Mouse (Mus musculus) embryonic facial prominence, embryonic 12.5 days (tissue): ENCODE measurements around the gene Jund. TPM values are rescaled to one million over a fixed set of nuclear protein-coding genes. Genes with fewer than 3 reads are reported as not detected.

ENCODE experiments used
- ATAC-seq: fragments of 200-750 bp; cut with Nextera tagmentation; 2 replicates; pipeline ENCODE4 v1.8.0; 2017; ENCODE audit not compliant: insufficient number of reproducible peaks, insufficient read depth, low FRiP score, low TSS enrichment
- H3K27ac ChIP-seq: fragments of 300-500 bp; sonication (generic); 2 replicates; pipeline ENCODE4 v1.5.1; 2016; ENCODE audit warnings: mild to moderate bottlenecking
- H3K27me3 ChIP-seq: fragments of 300-500 bp; sonication (generic); 2 replicates; pipeline ENCODE4 v1.6.1; 2016; ENCODE audit warnings: mild to moderate bottlenecking, moderate library complexity
- H3K36me3 ChIP-seq: fragments of 300-500 bp; sonication (generic); 2 replicates; pipeline ENCODE4 v1.6.1; 2016; ENCODE audit warnings: mild to moderate bottlenecking
- H3K4me1 ChIP-seq: fragments of 300-500 bp; sonication (generic); 2 replicates; pipeline ENCODE4 v1.6.1; 2016
- H3K4me2 ChIP-seq: fragments of 300-500 bp; sonication (generic); replicated peaks from 2 replicates; pipeline ENCODE4 v1.6.1; 2016; ENCODE audit warnings: mild to moderate bottlenecking, moderate library complexity
- H3K4me3 ChIP-seq: fragments of 300-500 bp; sonication (generic); 2 replicates; pipeline ENCODE4 v1.5.1; 2016; ENCODE audit warnings: mild to moderate bottlenecking
- H3K9ac ChIP-seq: fragments of 300-500 bp; sonication (generic); 2 replicates; pipeline ENCODE4 v1.6.1; 2016; ENCODE audit warnings: mild to moderate bottlenecking, moderate library complexity
- H3K9me3 ChIP-seq: fragments of 300-500 bp; sonication (generic); 2 replicates; pipeline ENCODE4 v1.6.1; 2016; ENCODE audit warnings: mild to moderate bottlenecking, moderate library complexity
- WGBS: fragments of 180-500 bp; shearing (Covaris S2); methylation state at CpG from one replicate; pipeline ENCODE4 v1.1.7; 2016; 5-methylcytosine and 5-hydroxymethylcytosine counted together
- polyA plus RNA-seq: library from polyadenylated mRNA; unstranded; fragments of >200 nt; fragmentation: Nextera tagmentation; extraction: Ambion mirVana; gene quantifications from 2 replicates; pipeline ENCODE4 v1.2.1, GENCODE M21; 2016

Jund gene
- polyA plus RNA-seq, 1 experiment from 2014 or later: 150 TPM

DNA sequence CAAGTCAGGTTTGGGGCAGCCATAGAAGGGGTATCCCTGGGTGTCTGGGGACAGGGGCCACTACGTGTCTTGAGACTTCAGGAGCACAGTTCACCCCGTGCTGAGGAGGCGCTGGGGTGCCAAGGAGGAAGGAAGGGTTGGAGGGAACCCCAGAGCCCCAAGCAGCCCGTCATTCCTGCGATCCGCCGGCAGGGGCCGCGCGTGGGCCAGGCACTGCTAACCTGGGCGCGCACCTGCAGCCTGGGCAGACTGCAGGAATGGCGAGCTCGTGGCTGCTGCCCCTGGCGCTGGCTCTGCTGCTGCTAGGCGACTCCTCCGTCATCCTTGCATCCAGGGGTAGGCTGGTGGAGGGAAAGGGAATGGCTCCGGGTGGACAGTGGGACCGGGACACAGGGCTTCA is 19.5 kb downstream of the Jund start, which contains the start of gene Gm3336:
Gm3336 (plus strand) TSS at position 247 of the 400 bp plus-strand sequence.
- Histone ChIP-seq H3K36me3 (no peaks in the 10 kb centered on the region), H3K27ac (no peak within 1 kb of the TSS), H3K9ac (no peak within 1 kb of the TSS), H3K27me3 (peaks cover 3% of the 10 kb centered on the region; the same call in 1 of the 2 replicates), H3K9me3 (no peaks in the 10 kb centered on the region), H3K4me3 (no peak within 1 kb of the TSS), H3K4me2 (no peak within 1 kb of the TSS), H3K4me1 (no peaks in the 10 kb centered on the region)
- ATAC-seq: no peak
- WGBS: 2% methylated on average over 19 of the region's 19 CpGs

DNA sequence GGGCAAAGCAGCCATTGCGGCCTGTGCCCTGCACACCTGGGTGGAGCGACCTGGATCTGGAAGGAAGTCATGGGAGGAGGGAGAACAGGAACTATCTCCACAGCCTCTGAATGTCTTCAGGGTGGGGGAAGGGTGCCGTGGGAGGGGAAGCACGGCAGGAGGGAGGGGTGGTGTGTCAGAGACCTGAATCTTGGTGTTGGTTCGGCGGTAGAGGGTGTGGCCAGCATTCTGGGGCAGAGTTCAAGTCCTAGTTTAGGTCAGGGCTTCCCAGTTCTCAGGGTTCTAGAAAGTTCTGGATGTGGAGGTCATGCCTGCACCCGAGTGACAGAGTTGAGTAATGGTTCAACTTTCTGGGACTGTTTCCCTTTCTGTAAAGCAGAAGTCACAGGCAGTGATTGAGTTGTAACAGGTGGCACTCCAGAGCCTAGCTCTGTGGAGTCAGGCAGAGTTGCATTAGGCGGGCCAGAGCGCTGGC is 21.1 kb downstream of the Jund start:
- WGBS: 64% methylated on average over 9 of the region's 9 CpGs
- no peaks in the 10 kb centered on the region for H3K9me3 ChIP-seq
- no peak overlapping the region for H3K4me3 ChIP-seq
- H3K27ac ChIP-seq: no peak overlapping the region
- no peaks in the 10 kb centered on the region for H3K36me3 ChIP-seq
- H3K9ac ChIP-seq: no peak overlapping the region
- no peak for ATAC-seq
- H3K27me3 ChIP-seq: peaks cover 3% of the 10 kb centered on the region; the same call in 1 of the 2 replicates
- no peak overlapping the region for H3K4me2 ChIP-seq
- no peaks in the 10 kb centered on the region for H3K4me1 ChIP-seq

DNA sequence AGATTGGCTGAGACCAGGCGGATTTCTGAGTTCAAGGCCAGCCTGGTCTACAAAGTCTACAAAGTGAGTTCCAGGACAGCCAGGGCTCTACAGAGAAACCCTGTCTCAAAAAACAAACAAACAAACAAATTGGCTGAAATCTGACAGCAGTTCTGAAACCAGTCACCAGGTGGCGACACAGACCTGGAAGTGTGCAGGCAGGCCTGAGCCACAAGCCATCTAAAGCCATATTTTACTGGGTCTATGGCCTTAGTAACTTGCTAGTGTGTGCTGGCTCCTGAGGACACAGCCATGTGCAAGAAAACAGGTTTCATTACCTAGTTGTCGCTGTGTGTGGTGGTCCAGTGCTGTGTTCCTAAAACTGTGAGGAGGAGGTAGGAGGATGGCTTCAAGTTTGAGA is 22.0 kb downstream of the Jund start:
- Histone ChIP-seq H3K4me1 (no peaks in the 10 kb centered on the region), H3K27me3 (peaks cover 3% of the 10 kb centered on the region; the same call in 1 of the 2 replicates), H3K36me3 (no peaks in the 10 kb centered on the region), H3K27ac (no peak overlapping the region), H3K9ac (no peak overlapping the region), H3K4me3 (no peak overlapping the region), H3K9me3 (no peaks in the 10 kb centered on the region), H3K4me2 (no peak overlapping the region)
- WGBS: 3% methylated on average over 3 of the region's 3 CpGs
- 0 out of 2 replicates have a peak, but pooled peaks have one; percentile 8 for ATAC-seq

DNA sequence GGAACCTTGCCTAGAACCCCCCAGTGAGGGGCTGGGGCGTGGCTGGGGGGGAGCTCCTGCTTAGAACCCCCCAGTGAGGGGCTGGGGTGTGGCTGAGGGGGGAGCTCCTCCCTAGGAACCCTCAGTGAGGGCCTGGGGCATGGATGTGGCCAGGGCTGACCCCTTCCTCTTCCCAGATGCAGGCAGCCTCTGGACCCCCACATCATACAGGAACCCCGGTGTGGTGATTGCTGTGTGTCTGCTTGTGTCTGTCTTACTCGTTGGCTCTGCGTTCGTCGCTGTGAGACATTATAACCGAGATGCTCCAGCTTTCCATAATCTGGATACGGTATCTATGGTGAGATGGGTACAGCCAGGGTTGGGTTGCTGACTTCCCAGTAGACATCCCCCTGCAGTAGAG is 22.9 kb downstream of the Jund start:
- Histone ChIP-seq H3K4me2 (no peak overlapping the region), H3K36me3 (no peaks in the 10 kb centered on the region), H3K4me1 (no peaks in the 10 kb centered on the region), H3K9me3 (no peaks in the 10 kb centered on the region), H3K27ac (no peak overlapping the region), H3K4me3 (no peak overlapping the region), H3K27me3 (peaks cover 4% of the 10 kb centered on the region; the same call in 1 of the 2 replicates), H3K9ac (no peak overlapping the region)
- WGBS: 86% methylated on average over 8 of the region's 8 CpGs
- no peak for ATAC-seq

DNA sequence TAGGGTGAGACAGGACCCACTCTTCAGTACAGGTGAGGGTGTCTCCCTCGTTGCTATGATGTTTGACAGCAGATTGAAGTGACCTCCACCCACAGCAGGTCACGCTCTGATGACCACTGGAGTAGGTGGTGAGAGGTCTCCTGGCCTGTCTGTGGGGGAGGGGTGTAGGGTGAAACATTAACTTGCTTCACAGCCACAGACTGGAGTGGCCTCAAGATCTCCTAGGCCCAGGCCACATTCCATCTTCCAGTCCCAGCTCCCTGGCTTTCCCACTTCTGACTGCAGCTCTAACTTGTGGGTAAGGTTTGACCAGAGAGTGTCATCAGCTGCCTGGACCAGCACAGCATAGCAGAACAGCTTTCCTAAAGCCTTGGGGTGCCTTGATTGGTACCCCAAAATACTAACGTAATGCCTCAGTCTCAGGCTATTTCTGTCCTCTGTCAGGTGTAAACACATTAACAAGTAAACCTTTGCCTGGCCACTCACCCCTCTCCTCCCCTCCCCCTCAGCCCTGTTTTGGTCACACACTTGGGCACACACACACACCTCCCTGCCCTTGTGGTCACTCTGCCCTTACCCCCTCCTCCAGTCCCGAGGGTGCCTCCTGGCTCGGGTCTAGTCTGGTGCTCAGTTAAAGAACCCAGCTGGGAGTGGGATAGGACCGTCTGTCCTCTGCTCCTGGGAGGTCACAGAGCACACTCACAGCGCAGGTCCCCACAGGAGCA is 24.9 kb downstream of the Jund start, which contains the start of gene Pde4c:
Pde4c (plus strand) TSS at position 235 of the 725 bp plus-strand sequence.
- no peaks in the 10 kb centered on the region for H3K4me1 ChIP-seq
- H3K27me3 ChIP-seq: peaks cover 18% of the 10 kb centered on the region
- no peak within 1 kb of the TSS for H3K9ac ChIP-seq
- H3K4me3 ChIP-seq: no peak within 1 kb of the TSS
- H3K9me3 ChIP-seq: no peaks in the 10 kb centered on the region
- H3K36me3 ChIP-seq: no peaks in the 10 kb centered on the region
- ATAC-seq: no peak
- no peak within 1 kb of the TSS for H3K27ac ChIP-seq
- H3K4me2 ChIP-seq: no peak within 1 kb of the TSS
- WGBS: 57% methylated on average over 7 of the region's 7 CpGs

DNA sequence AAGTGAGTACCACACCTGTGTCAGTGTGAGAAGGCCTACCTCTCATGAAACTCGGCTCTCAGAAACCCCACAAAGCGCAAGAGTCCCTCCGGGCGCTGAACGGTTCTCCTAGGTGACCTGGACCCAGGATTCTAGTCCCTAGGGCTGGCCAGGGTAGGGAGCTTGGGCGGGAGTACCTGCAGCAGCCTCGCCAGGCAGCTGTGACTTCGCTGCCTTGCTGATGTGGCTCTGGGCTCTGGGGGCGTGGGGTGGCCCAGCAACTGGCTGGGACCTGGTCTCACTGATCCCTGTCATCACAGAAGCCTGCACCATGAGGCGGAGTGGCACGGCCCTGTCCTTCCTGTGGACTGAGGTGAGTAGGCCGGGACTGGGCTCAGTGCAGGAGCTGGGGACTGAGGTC is 25.5 kb downstream of the Jund start:
- Histone ChIP-seq H3K4me3 (no peak overlapping the region), H3K4me1 (no peaks in the 10 kb centered on the region), H3K9ac (no peak overlapping the region), H3K9me3 (no peaks in the 10 kb centered on the region), H3K36me3 (no peaks in the 10 kb centered on the region), H3K4me2 (no peak overlapping the region), H3K27ac (no peak overlapping the region), H3K27me3 (peaks cover 23% of the 10 kb centered on the region)
- ATAC-seq: no peak
- WGBS: 76% methylated on average over 12 of the region's 12 CpGs

DNA sequence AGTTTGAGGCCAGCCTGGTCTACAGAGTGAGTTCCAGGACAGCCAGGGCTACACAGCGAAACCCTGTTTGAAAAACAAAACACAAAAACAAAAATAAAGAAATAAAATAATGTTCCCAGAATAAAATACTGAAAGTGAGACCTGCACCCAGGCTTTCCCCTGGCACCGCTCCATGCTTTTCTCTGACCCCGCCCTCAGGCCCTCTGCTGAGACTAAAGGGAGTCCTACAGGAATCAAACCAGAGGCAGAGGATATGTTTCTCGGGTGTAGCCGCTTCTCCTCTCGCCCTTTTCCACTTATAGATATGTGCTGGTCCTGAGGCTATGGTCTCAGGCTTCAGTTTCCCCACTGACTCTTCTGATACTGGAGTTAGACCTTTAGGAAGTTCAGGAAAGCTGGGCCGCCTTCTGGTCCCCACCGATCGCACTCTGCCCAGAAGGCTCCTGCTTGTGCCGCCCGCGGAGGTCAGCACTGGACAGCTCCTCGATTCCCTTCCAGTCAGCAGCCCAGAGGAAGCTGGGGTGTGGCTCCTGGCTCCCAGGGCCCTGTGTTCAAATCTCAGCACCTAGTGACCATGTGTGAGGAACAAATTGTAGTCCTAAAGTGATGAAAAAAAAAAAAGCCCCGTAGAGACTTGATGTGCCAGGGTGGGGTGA is 27.2 kb downstream of the Jund start:
- no peak overlapping the region for H3K27ac ChIP-seq
- H3K9ac ChIP-seq: no peak overlapping the region
- WGBS: 25% methylated on average over 14 of the region's 14 CpGs
- no peak overlapping the region for H3K4me2 ChIP-seq
- H3K4me3 ChIP-seq: no peak overlapping the region
- no peaks in the 10 kb centered on the region for H3K9me3 ChIP-seq
- H3K36me3 ChIP-seq: no peaks in the 10 kb centered on the region
- no peak for ATAC-seq
- 0 out of 2 replicates have a peak, but pooled peaks cover 6% of the 10 kb centered on the region for H3K4me1 ChIP-seq
- peaks cover 39% of the 10 kb centered on the region for H3K27me3 ChIP-seq

DNA sequence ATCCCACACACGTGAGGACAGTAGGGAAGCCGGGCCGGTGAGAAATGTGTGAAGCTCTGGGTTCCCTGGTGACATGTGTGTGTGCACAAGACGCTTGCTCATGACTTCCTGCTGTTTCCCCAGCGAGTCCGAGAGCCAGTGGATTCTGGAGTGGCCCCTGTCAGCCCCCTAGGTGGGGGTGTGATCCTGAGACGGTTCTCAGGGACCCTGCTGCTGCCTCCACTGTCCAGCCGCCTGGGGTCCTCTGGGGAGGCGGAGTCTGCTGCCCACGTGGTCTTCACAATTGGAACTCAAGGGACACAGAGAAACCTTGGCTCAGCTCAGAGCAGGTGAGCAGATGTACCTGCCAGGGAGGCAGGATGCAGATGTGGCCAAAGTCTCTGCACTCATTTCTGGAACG is 28.0 kb downstream of the Jund start:
- Histone ChIP-seq H3K4me3 (no peak overlapping the region), H3K9ac (no peak overlapping the region), H3K27ac (no peak overlapping the region), H3K9me3 (no peaks in the 10 kb centered on the region), H3K36me3 (no peaks in the 10 kb centered on the region), H3K4me2 (no peak overlapping the region), H3K4me1 (0 out of 2 replicates have a peak, but pooled peaks cover 6% of the 10 kb centered on the region), H3K27me3 (peaks cover 47% of the 10 kb centered on the region)
- ATAC-seq: no peak
- WGBS: 43% methylated on average over 11 of the region's 11 CpGs

DNA sequence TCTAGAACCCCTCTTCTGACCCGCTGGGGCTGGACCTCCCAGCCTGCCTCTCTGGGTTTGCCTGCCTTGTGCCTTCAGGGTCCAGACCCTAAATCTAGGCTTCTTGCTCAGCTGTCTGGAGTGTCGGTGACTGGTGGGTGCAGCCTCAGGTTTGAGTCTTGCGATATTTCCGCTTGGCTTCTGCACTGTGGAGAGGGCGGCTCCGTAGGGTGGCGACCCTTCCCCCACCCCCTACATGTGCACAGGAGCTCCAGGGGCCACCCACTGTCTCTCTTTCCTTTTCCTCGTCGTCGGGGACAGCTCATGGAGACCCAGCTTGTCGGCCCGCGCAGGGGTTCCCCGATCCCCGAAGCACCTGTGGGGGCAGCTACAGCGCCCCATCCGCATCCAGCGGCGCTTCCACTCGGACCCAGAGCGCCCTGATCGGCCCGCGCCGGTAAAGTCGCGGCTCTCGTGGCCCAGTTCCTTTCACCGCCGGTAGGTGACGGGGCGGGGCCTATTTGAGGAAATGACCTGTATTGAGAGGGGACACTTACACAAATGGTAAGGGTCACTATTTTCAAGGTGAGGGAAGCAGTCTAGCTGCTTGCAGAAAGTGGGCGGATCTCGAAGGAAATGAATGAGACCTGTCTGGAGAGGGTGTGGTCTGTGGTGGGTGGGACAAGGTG is 31.2 kb downstream of the Jund start:
- Histone ChIP-seq H3K27me3 (peaks cover 55% of the 10 kb centered on the region), H3K4me3 (peak overlapping the region; percentile 24), H3K4me2 (peak overlapping the region; percentile 41), H3K9me3 (no peaks in the 10 kb centered on the region), H3K9ac (0 out of 2 replicates have a peak overlapping the region, but pooled peaks have one; percentile 7), H3K36me3 (no peaks in the 10 kb centered on the region), H3K4me1 (0 out of 2 replicates have a peak, but pooled peaks cover 6% of the 10 kb centered on the region), H3K27ac (no peak overlapping the region)
- WGBS: 3% methylated on average over 34 of the region's 34 CpGs
- ATAC-seq: no peak

DNA sequence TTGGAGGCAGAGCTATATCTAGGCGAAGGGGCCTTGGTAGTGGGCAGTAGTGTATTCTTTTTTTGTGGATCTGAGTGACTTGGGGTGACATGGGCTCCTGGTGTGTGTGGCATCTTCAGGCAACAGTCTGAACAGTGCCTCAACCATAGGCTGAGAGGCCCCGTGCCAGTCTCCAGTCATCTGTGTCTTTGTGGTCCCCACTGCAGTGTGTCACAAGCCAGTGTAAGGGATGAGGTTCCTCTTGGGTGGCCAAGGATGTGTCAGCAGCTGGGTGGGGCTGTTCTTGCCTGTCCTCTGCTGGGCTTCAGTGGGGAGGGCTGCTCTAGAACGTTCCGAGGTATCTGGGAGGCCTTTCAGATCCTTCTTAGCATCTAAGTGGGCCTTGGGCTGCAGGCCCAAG is 32.2 kb downstream of the Jund start:
- Histone ChIP-seq H3K27ac (no peak overlapping the region), H3K9me3 (no peaks in the 10 kb centered on the region), H3K36me3 (no peaks in the 10 kb centered on the region), H3K4me1 (0 out of 2 replicates have a peak, but pooled peaks cover 6% of the 10 kb centered on the region), H3K27me3 (peaks cover 55% of the 10 kb centered on the region), H3K9ac (no peak overlapping the region), H3K4me3 (no peak overlapping the region), H3K4me2 (no peak overlapping the region)
- 88% methylated on average over 4 of the region's 4 CpGs for WGBS
- 0 out of 2 replicates have a peak, but pooled peaks have one; percentile 28 for ATAC-seq

DNA sequence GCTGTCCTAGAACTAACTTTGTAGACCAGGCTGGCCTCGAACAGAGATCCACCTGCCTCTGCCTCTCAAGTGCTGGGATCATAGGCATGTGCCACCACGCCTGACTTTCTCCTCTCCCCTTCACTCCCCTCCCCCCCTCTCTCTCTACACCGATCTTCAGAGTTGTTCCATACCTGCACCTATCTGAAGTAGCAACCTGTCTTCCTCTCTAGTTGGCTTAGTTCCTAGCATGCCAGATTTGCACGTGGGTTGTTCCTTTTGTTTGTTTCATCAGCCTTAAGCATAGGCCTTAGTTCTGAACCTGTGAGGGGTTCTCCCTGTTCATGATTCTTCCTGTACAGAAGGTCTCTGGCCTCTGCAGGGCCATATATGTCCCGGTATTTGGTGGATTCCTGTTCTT is 39.0 kb downstream of the Jund start:
- Histone ChIP-seq H3K4me2 (no peak overlapping the region), H3K4me1 (0 out of 2 replicates have a peak, but pooled peaks cover 3% of the 10 kb centered on the region), H3K36me3 (no peaks in the 10 kb centered on the region), H3K9ac (no peak overlapping the region), H3K27ac (no peak overlapping the region), H3K9me3 (no peaks in the 10 kb centered on the region), H3K27me3 (peaks cover 32% of the 10 kb centered on the region), H3K4me3 (no peak overlapping the region)
- ATAC-seq: no peak
- 70% methylated on average over 5 of the region's 5 CpGs for WGBS
